Mouse (Mus musculus) kidney, postnatal 10 days (tissue): Measurements from ENCODE around the gene Dirc2.

Experiments
- DNase-seq: peaks from one replicate; pipeline ENCODE4 v3.0.0; 2021; ENCODE audit warnings: mixed read lengths

The Dirc2 gene

GRCm38 (mm10) chr16:35681327-35682108 is 87.6 kb downstream of the Dirc2 start:
- DNase-seq, result no peak

- no peak for DNase-seq
Measured at GRCm38 (mm10) chr16:35678476-35678875, 90.7 kb downstream of the Dirc2 start.

- no peak for DNase-seq
Measured at GRCm38 (mm10) chr16:35677511-35678113, 91.5 kb downstream of the Dirc2 start.

- DNase-seq, result no peak
Measured at GRCm38 (mm10) chr16:35664847-35665246, 104.3 kb downstream of the Dirc2 start.

- DNase-seq, result no peak
Measured at GRCm38 (mm10) chr16:35663831-35664414, 105.2 kb downstream of the Dirc2 start.

GRCm38 (mm10) chr16:35660222-35660621 is 108.9 kb downstream of the Dirc2 start:
- DNase-seq, result peak; percentile 15

- DNase-seq, result no peak
Measured at GRCm38 (mm10) chr16:35653951-35654350, 115.2 kb downstream of the Dirc2 start.

- DNase-seq, result no peak
Measured at GRCm38 (mm10) chr16:35652706-35653105, 116.5 kb downstream of the Dirc2 start.

GRCm38 (mm10) chr16:35652206-35652605 is 117.0 kb downstream of the Dirc2 start:
- no peak for DNase-seq

GRCm38 (mm10) chr16:35648862-35649261 is 120.3 kb downstream of the Dirc2 start:
- DNase-seq, result no peak
